Mouse (Mus musculus) lung, postnatal 25 days (tissue): ENCODE results near the gene Dap.

Experiments used
- DNase-seq: peaks from one replicate; pipeline ENCODE4 v3.0.0; 2022; ENCODE audit warnings: low spot score

Dap gene

DNA sequence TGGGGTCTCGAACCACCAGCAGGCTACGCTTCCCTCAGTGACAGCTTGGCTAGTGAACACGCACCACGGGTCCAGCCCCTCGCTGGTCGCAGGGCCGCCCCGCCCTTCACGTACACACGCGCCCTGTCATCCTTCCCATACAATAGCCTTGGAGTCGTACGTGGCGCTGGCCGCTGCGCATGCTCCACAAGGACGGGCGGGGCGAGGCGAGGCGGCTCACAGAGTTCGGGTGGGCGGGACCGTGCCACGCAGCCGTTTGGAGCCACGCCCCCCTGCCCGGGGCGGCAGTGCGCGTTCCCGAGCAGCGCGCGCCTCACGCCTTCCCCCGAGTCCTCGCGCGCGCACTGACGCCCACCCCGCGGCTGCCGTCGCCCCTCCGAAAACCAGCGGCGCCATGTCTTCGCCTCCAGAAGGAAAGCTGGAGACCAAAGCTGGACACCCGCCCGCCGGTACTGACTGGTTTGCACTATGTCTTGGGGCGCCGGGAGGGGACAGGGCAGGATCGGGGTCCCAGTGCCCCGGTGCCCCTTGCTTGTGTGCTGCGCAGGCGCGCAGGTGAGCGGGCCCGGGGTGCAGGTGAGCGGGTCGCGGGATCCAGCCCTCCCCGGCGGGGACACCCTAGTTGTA, at the start of gene Dap:
Gene Dap (plus strand): TSS at position 180 of the 627 bp plus-strand sequence.
- peak; percentile 97 for DNase-seq

DNA sequence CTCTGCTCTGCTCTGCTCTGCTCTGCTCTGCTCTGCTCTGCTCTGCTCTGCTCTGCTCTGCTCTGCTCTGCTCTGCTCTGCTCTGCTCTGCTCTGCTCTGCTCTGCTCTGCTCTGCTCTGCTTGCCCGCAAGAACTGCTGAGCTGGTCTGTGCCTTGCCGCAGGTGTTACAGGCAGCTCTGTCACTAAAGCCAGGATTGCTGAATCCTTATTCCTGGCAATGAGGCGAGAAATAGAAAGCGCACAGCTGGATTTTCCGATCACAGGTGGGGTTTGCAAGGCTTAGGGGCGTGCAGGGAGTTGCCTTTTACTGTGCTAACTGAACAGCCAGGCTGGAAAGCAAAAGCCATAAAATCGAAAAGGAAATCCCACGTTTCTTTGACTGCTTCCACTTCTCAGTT, 47.5 kb upstream of the Dap start:
- DNase-seq, result no peak

DNA sequence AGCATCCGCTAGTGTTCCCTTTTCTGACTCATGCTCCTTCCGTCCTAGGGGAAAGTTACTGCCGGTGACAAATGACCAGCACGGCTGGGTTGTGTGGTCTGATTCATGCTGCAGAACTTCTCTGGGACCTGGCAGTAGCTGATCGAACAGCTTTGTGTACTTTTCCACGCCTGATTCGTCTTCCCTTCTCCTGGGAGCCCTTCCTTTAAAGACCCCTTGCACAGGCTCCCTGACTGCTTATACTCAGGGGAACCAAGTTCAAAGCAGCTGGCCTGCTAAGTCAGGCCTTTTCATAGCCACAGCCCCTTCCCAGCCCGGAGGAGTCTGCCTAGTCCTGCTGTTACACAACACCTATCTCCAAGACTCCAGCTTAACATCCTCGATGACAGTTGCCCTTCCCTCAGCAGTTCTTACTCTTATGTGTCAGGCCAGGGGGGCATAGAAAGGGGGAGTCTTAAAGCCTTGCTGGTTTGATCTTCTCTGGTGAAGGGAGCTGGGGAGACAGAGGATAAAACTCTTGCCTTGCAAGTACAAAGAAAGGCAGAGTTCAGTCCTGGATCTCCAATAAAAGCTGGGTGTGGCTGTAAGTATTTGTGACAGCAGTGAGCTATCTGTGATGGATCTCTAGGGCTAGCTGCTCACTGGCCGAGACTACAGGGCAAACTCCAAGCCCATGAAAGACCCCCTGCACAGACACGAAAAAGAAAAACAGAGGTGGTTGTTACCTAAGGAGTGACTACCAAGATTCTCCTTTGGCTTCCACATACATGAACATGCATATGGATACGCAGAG, 39.3 kb upstream of the Dap start:
- no peak for DNase-seq

DNA sequence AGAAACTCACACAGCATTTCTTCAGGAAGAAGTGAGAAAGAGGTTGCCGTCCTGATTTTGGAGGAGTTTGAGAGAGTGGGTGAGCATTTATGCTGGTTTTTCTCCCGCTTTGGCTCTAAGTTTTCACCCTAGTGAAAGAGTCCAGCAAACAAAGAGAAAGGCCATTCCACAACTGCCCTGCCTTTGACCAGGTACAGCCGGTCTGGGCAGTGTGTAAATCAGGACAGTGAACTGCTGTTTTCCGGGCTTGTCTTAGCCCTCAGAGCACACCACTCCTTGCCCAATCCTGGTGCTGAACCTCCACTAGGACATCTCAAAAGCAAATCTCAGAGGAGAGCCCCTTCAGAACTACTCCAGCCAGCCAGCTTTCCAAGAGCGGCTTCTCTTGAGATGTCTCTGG, 38.6 kb upstream of the Dap start:
- no peak for DNase-seq

DNA sequence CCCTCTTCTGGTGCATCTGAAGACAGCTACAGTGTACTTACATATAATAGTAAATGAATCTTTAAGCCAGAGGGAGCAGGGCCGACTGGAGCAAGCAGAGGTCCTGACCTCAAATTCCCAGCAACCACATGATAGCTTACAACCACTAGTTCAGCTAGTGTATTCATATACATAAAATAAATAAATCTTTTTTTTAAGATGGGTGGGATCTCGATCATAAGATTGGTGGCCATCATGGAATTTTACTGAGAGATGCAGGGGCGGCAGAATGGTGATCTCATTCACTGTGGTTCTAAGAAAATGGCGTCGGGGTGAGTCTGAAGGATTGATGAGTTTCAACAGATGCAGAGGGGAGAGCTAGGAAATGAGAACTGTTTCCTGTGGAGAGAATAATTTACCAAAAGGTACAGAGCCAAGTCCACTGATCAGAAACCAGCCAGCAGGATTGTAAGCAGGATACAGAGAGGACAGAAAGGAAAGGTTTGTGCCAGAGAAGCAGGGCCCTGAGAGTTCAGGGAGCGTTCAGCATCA, 37.7 kb upstream of the Dap start:
- DNase-seq, result no peak

DNA sequence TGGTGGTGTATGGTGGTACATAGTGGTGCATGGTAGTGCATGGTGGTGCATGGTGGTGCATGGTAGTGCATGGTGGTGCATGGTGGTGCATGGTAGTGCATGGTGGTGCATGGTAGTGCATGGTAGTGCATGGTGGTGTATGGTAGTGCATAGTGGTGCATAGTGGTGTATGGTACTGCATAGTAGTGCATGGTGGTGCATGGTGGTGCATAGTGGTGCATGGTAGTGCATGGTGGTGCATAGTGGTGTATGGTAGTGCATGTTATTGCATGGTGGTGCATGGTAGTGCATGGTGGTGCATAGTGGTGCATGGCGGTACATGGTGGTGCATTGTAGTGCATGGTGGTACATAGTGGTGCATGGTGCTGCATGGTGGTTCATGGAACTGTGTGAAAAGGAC, 31.6 kb upstream of the Dap start:
- DNase-seq, result no peak

DNA sequence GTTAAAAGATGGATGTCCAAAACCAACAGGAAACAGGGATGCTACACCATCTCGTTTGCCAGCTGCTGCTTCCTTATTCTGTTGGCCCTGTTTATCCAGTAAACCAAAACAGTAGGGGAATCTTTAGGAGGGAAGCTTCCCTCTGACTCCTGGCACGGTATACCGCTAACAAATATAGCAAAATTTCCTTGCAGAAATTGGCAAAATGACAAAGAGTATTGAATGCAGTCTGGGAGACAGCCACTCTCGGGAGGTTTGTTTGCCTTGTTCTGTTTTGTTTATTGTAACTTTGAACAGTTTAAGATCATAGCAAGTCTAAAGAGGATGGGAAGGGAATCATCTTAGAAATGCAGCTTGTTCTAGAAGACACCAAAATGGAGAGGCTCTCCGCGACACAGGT, 28.3 kb upstream of the Dap start:
- no peak for DNase-seq

DNA sequence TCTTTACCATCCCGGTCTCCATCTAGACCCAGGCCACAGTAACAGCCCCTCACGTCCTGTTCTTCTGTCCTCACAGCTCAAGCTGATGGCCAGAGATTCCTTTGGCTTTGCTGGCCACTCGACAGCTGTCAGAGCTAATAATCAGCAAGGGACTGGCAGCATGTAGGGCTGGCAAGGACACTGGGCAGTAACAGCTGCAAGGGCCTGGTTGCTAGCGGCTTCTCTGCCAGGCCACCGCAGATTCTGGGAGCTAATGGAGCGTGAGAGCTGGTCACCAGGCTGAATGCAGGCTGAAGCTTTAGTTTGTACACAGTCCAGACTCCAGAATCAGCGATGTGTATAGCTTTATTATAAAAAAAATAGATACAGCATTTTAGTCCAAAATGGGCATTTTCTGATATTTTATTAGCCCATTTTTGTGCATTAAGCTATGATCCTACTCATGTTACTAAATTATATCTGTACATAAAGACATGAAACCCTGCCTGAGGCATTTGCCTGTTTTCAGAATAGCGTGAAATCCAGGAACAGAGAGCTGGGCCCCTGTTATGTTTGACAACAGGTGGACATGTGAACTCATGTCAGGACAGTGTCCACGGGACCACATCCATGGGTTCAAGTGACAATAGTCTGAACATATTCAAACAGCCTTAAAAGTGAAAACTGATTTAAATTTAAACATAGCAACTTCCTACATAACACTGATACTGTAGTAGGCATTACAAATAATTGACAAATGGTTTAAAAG, 16.6 kb upstream of the Dap start:
- no peak for DNase-seq

DNA sequence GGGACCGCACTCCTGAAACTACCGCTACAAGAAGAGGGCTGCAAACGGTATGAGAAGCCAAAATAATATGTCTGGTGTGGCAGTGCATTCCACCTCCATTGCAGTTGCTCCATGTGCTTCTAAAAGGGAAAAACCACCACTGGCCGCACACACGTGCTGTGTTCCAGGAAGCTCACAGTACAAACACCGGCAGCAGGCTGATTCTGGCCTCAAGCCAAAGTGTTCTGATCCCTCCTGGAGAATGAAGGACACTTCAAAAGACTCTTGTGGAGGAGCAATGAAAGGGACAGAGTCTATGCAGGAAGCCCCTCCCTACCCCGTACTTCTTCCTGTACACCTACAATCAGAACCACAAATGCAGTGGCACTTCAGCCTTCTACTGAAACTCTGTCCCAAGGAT, 12.2 kb upstream of the Dap start:
- peak; percentile 72 for DNase-seq

DNA sequence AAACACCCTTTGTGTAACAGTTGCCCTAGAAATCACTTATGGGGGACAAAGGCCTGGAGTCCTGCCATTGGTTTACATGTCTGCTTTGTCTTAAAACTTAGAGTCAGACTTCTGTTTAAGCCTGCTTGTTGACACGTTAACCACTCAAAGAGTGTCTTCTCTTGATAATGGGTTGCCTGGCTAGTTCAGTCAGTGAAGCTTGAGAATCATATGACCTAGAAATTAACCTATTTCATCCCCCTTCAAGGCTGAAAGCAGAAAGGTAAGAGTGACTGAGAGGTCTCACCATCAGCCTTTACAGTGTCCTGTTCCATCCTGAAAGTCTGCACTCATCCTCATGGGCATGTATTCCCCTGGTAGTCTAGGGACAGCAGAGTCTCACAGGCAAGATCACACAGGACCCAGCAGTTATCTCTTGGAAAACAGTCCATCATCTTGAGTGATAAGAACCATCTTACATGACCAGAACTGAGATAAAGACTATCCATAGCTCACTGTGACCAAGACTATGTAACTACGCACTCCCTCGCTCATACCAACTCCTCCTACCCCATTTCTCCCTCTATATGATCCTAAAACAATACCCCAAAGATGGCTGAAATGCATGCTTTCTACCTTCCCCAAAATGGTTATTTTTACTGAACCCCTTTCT, 10.4 kb upstream of the Dap start:
- DNase-seq, result no peak

DNA sequence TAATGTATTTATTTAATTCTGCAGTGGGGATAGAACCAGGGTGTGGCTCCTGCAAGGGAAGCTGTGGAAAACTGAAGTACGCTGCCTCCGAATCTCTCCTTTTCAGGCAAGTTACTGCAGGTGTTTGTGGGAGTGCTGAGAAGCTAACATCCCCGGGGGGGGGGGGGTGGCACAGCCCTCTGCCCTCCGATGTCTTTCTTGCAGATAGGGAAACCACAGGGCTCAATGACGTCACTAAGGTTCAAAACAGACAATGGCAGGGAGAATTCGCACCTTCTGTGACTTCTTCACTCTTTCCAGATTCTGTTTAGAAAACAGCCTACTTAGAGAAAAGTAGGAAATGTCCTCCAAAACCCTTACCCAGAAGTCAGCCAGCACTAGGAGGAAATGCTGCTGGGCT, 1.9 kb upstream of the Dap start:
- no peak for DNase-seq

DNA sequence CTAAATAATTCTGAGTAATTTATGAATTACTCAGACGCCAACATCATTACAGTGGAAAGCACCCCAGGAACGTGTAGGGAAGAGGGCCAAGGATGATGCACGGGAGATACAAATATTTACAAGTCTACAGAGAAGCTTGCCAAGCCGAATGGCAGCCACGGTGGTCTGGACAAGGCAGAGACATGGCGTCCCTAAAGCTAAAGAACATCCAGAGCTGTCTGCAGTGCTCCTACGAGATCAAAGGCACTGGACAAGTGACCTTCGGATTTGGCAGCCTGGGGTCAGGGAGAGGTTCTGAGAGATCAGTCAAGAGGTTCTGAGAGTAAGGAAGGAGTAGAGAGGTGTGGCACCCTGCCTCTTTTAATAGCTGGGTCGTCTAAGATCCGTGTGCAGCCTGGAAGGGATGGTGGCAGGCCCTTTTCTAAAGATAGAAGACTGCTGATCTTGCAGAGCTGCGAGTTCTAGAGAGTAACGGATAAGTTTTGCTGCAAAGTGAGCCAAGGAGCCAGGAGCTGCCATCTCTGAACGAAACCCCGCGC, 449 bp upstream of the Dap start:
- DNase-seq, result no peak

DNA sequence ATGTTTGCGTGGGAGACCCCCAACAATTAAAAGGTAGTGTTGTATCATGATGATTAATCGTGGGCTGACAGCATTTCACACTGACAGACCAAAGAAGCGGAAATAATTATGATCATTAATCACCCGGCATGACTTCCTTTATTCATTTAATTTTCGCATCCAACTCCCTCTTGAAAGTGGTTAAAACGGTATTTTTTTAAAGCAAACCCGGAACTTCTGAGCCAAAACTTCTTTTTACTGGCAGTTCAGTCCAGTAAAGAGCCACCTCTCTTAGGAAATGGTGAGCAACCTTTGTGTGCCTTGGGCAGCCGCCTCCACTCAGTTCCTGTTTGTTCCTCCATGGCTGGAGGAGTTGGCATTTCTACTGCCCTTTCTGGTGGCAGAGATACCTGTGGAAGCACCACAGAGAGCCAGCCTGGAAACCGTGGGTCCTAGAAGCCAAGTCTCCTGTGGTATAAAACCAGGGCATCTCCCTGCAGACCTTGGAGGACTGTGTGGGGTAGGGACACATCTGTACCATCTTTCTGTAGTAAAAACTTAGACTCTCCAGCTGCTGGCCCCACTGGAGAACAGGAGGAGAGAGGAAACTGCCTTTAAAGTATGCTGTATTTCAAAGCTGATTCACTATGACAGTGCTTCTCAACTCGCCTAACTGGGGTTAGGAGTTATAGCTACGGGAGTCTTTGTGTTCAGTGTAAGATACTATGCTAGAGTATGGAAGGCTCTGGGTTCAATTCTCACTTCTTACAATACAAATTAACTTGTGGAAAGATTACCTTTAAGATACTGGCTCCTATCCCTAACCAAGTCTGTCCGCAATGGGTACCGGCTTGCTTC, 910 bp downstream of the Dap start:
- DNase-seq, result peak; percentile 18

DNA sequence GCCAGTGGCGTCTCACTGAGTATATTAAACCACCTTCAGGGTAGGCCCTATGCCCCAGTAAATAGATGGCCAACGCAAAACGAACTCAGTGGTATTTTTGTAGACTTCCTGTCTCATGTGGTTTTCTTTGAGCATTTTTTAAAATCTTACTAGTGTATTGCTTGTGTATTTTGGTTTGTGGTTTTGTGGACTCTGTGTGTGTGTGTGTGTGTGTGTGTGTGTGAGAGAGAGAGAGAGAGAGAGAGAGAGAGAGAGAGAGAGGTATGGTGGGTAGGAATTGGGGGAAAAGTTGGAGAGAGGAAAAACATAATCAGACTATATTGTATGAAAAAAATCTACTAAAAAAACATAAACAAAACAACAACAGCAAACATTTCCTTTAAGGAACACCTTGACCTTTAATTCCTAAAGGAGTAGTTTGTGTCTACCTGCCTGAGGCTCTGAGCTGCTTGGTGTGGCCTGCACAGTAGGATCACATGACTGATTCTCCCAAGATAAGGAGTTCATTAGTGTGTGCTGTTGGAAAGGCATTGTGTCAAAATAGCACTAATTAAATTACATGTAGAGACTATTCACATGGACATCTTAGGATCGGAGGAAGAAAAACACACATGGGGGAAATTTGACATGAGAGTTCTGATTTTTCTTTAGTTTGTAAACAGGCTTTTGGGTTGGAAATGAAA, 1.7 kb downstream of the Dap start:
- no peak for DNase-seq

DNA sequence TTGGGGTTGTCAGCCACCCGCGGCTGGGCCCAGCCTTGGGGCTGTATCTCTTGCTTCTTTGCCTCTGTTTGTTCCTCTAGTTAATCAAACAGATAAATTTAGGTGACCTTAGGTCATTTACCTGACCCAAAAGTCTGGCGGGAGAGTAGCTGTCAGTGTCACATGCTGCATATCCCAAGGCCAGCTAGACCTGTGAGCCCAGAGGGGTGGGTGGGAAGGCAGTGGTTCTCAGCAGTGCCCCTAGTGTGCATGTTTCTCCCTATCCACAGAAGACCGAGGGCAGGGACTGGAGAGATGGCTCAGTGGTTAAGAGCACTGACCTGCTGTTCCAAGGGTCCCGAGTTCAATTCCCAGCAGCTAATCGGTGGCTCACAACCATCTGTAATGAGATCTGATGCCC, 2.4 kb downstream of the Dap start:
- DNase-seq, result no peak

DNA sequence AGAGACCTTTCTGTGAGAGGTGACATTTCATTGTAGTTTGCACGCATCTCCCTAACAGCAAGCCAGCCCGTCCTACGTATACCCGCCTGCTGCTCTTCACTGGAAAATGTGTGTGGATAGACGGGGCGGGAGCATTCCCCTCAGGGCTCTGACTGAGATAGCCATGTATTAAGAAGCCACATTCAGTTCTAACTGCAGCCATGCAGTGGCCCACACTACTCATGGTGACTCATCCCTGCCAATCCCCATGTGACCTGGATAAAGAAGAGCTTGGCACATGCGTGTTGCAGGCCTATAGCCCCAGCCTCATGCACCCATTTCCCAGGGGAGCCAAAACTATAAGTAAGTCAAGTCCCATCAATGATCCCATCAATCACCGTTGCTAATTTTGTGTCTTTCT, 3.7 kb downstream of the Dap start:
- no peak for DNase-seq

DNA sequence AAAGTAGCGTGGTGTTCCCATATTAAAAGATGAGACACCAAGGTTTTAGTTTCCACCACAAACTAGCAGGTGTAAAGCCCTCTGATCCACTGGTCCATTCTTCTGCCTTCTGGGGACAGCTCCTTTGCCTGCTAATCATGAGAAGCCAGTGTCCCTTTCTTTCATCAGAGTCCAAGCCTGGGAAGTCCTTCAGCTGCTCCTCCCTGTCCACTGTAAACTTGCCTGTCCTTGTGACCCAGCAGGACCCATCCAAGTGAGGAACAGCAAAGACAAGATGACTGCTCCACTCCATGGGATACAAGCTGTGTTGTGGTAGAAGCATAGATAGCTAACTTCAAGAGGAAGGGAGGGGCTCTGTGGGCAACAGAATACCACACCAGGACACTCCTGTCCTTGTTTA, 8.9 kb downstream of the Dap start:
- no peak for DNase-seq

DNA sequence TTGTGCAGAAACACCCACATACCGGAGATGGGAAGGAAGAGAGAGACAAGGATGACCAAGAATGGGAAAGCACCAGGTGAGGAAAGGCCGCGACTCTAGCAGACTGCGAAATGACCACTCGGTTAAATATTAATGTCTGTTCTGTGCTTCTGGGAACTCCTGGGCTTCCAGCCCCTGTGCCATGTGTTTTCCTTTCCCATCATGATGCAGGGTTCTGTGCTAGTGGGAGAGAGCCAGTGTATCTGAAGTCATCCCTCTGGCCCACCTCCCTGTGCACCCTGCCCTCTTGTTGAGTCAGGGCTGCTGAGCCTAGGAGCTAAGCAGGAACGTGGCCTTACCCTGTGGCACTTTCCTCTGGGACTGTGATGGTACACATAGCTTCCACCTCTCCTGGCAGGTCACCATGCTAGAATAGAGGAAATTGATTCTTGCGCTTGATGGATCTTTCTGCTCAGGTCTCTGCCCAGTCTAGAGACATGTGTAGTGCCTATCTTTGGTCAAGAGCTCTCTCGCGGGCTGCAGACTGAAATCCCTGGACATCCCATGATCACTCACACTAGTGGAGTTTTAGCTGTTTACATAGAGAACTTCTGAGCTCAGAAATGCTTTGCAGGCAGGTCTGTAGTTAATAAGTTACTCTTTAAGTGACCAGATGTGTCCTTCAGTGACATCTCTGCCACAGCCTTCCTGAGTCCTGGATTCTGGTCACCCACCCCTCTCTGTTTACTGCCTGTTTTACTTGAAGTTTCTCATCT, 11.9 kb downstream of the Dap start:
- no peak for DNase-seq

DNA sequence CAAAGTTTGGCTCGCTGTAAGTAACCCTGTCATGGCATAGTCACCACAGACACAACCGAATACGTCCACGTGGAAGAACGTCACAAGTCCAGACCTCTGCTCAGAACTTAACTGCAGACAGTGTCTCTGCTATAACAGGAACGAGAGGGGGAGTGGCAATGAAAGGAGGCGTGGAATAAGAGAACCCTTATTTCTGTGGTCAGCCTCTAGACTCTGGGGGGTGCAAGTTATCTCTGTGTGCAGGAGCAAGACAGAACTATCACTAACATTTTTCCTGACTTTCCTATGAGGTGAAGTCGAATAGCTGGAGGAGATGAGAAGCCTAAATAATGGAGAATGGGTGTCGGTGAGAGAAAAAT, 12.4 kb downstream of the Dap start:
- DNase-seq, result no peak

DNA sequence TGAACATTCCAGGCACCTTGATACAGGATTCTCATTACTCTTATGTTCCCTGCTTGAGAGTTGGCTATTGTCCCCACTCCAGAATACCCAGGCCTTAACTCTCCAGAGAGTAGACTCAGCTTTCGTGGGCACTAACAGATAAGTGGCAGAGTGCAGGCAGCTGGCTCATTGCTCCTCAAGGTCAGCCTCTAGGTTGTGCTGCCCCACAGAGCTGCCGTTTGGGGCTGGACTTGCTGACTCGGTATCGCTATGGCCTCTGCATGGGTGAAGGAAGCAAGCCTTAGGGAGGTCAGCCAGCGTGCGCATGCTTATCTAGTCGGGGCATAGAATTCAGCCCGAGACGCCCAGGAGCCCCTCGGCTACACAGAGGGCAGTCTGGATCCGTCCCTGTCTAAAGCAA, 13.3 kb downstream of the Dap start:
- DNase-seq, result no peak
